Mouse (Mus musculus) cortical plate, adult 2 months (tissue): ENCODE measurements around the gene Tmem230. TPM values are rescaled to one million over a fixed set of nuclear protein-coding genes. Genes with fewer than 3 reads are reported as not detected.

ENCODE experiments used
- H3K27ac ChIP-seq: fragments of 200-500 bp; 2 replicates; pipeline ENCODE4 v1.5.1; 2012; ENCODE audit warnings: low read length, control low read depth, inconsistent platforms; ENCODE audit not compliant: insufficient read depth
- H3K4me1 ChIP-seq: fragments of 200-500 bp; 2 replicates; pipeline ENCODE4 v1.6.1; 2011; ENCODE audit warnings: low read length; ENCODE audit not compliant: control insufficient read depth, insufficient read depth
- H3K4me3 ChIP-seq: fragments of 200-500 bp; 2 replicates; pipeline ENCODE4 v1.5.1; 2011; ENCODE audit warnings: mild to moderate bottlenecking, low read length, control low read depth; ENCODE audit not compliant: insufficient read depth
- CTCF ChIP-seq: fragments of 200-500 bp; IDR thresholded peaks from 2 replicates; pipeline ENCODE4 v1.5.1; 2011; ENCODE audit warnings: mild to moderate bottlenecking, control low read depth, low read length; ENCODE audit not compliant: insufficient read depth; ENCODE audit errors: extremely low read depth
- POLR2A ChIP-seq: fragments of 200-500 bp; IDR thresholded peaks from 2 replicates; pipeline ENCODE4 v1.6.1; 2011; ENCODE audit warnings: mild to moderate bottlenecking, low read length, control low read depth; ENCODE audit not compliant: insufficient read depth; ENCODE audit errors: extremely low read depth
- polyA plus RNA-seq: library from polyadenylated mRNA; depleted of rRNA; stranded (reverse); fragments of >200 nt; gene quantifications from 2 replicates; pipeline ENCODE4 v1.2.3, GENCODE M21; 2012; rRNA removed

Tmem230 gene
- polyA plus RNA-seq, 1 experiment: 58.8 TPM

- no peak overlapping the region for H3K27ac ChIP-seq
- no peaks in the 10 kb centered on the region for H3K4me1 ChIP-seq
- H3K4me3 ChIP-seq: no peak overlapping the region
- no peak for TF ChIP-seq CTCF
- no peak for TF ChIP-seq POLR2A
Measured at GRCm38 (mm10) chr2:132205549-132205948, 42.1 kb downstream of the Tmem230 start.

- Histone ChIP-seq H3K4me1 (no peaks in the 10 kb centered on the region), H3K4me3 (no peak overlapping the region), H3K27ac (no peak overlapping the region)
- TF ChIP-seq POLR2A (no peak), CTCF (no peak)
Measured at GRCm38 (mm10) chr2:132203773-132204172, 43.8 kb downstream of the Tmem230 start.

- no peak overlapping the region for H3K4me3 ChIP-seq
- no peaks in the 10 kb centered on the region for H3K4me1 ChIP-seq
- H3K27ac ChIP-seq: no peak overlapping the region
- no peak for TF ChIP-seq POLR2A
- TF ChIP-seq CTCF: no peak
Measured at GRCm38 (mm10) chr2:132203186-132203585, 44.4 kb downstream of the Tmem230 start.

DNA sequence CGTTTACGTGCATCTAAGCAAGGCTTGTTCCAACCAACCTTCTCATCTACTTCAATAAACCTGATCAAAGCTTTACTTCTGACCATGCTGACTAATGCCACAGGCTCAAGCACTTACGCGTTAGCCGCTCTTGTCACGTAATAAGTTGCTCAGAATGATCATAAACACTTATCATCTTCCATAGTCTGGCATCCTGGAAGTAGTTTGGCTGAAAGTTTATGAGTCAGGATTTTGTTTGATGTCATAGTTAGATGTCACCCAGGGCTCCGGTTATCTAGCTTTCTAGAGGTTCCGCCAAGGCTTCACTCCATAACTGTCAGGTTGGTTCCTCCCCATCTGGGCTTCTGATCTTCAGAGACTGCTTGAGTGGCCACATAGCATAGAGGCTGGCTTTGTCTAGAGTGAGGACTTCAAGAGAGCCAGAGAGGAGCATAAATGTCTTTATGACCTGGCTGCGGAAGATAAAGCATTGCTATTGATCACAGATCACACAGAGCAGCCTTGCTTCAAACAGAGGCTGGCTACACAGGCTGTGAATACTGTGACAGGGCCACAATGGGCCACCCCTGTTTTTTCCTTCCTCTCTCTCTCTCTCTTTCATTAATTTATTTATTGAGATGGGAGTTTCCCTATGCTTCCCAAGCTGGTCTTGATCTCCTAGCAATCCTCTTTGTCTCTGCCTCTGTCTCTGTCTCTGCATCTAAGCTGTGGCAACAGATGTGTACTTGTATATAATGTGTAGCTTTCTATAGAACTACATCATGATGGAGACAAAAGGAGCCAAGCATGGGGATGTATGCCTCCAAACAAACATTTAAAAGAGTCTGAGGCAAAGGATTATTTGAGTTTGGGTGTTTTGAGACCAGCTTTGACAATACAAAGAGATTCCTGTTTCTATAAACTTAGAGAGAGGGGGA is 49.3 kb downstream of the Tmem230 start:
- H3K4me1 ChIP-seq: no peaks in the 10 kb centered on the region
- no peak overlapping the region for H3K27ac ChIP-seq
- TF ChIP-seq CTCF (no peak), POLR2A (no peak)
- H3K4me3 ChIP-seq: no peak overlapping the region

- TF ChIP-seq CTCF: no peak
- TF ChIP-seq POLR2A: no peak
- Histone ChIP-seq H3K27ac (no peak overlapping the region; the same call in 1 of the 2 replicates), H3K4me3 (no peak overlapping the region), H3K4me1 (no peaks in the 10 kb centered on the region)
Measured at GRCm38 (mm10) chr2:132195602-132196001, 52.0 kb downstream of the Tmem230 start.

DNA sequence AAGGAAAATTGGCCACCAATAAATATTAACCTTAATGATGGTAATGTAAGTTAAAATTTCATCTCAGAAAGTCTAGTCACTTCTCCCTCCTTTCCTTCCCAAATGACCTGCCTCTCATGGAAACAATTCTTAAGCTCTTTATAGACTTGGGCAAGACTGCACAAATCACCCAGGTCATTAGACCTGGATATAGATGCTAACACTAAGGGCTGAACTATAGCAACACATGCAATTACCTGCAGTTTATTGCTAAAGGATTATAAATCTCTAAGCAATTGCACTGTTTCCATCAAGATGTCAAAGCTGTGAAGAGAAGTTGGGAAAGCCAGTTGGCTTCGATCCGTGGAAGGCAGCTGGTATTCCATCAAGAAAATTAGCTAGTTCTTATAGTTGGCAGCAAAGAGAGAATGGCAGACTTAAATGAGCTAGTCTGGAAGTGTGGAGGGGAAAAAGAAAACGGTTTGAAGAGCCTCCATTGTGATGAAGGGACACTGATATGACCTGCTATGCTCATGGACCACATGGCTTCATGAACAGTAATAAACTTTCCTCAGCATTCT is 56.9 kb downstream of the Tmem230 start:
- TF ChIP-seq POLR2A (no peak), CTCF (no peak)
- Histone ChIP-seq H3K4me1 (no peaks in the 10 kb centered on the region), H3K4me3 (no peak overlapping the region), H3K27ac (no peak overlapping the region)

Other genes starting within 250 kb of the Tmem230 start
- gene Rassf2, start 217.5 kb downstream of the Tmem230 start, polyA plus RNA-seq: 32.6 and 35.9 TPM in 2 replicates
- gene Slc23a2, start 102.7 kb downstream of the Tmem230 start, polyA plus RNA-seq: 109 and 111 TPM in 2 replicates
- 64.2 and 66.3 TPM in 2 replicates for gene Pcna, start 5.5 kb upstream of the Tmem230 start, polyA plus RNA-seq
- gene Cds2, start 15.3 kb upstream of the Tmem230 start, polyA plus RNA-seq: 144 and 149 TPM in 2 replicates
- 0.44 and 0.52 TPM in 2 replicates for gene Prokr2, start 137.6 kb upstream of the Tmem230 start, polyA plus RNA-seq